Mouse (Mus musculus) hindbrain, embryonic 15.5 days (tissue): ENCODE measurements around the gene Rph3a. TPM values are rescaled to one million over a fixed set of nuclear protein-coding genes. Genes with fewer than 3 reads are reported as not detected.

Source experiments
- ATAC-seq: fragments of 200-750 bp; cut with Nextera tagmentation; 2 replicates; pipeline ENCODE4 v1.8.0; 2017; ENCODE audit warnings: low read depth, moderate number of reproducible peaks, moderate TSS enrichment; ENCODE audit not compliant: low FRiP score
- H3K27ac ChIP-seq: fragments of 300-500 bp; sonication (generic); replicated peaks from 2 replicates; pipeline ENCODE4 v1.5.1; 2015; ENCODE audit warnings: mild to moderate bottlenecking, inconsistent platforms
- H3K27me3 ChIP-seq: fragments of 300-500 bp; sonication (generic); 2 replicates; pipeline ENCODE4 v1.6.1; 2015; ENCODE audit warnings: control low read depth, inconsistent platforms
- H3K36me3 ChIP-seq: fragments of 300-500 bp; sonication (generic); 2 replicates; pipeline ENCODE4 v1.6.1; 2015; ENCODE audit warnings: control low read depth, inconsistent platforms
- H3K4me1 ChIP-seq: fragments of 300-500 bp; sonication (generic); replicated peaks from 2 replicates; pipeline ENCODE4 v1.6.1; 2015; ENCODE audit warnings: control low read depth, inconsistent platforms
- H3K4me2 ChIP-seq: fragments of 300-500 bp; sonication (generic); 2 replicates; pipeline ENCODE4 v1.6.1; 2015; ENCODE audit warnings: moderate library complexity, mild to moderate bottlenecking, inconsistent platforms
- H3K4me3 ChIP-seq: fragments of 300-500 bp; sonication (generic); 2 replicates; pipeline ENCODE4 v1.5.1; 2015; ENCODE audit warnings: mild to moderate bottlenecking, inconsistent platforms
- H3K9ac ChIP-seq: fragments of 300-500 bp; sonication (generic); 2 replicates; pipeline ENCODE4 v1.6.1; 2015; ENCODE audit warnings: inconsistent platforms
- H3K9me3 ChIP-seq: fragments of 300-500 bp; sonication (generic); 2 replicates; pipeline ENCODE4 v1.6.1; 2016; ENCODE audit warnings: control low read depth, inconsistent platforms
- WGBS: fragments of 180-500 bp; shearing (Covaris S2); methylation state at CpG from one replicate; pipeline ENCODE4 v1.1.7; 2015; 5-methylcytosine and 5-hydroxymethylcytosine counted together
- polyA plus RNA-seq: library from polyadenylated mRNA; unstranded; fragments of >200 nt; fragmentation: Nextera tagmentation; extraction: Ambion mirVana; gene quantifications from 2 replicates; pipeline ENCODE4 v1.2.1, GENCODE M21; 2015

The Rph3a gene
- polyA plus RNA-seq, result 30.9 and 31.9 TPM in 2 replicates

DNA sequence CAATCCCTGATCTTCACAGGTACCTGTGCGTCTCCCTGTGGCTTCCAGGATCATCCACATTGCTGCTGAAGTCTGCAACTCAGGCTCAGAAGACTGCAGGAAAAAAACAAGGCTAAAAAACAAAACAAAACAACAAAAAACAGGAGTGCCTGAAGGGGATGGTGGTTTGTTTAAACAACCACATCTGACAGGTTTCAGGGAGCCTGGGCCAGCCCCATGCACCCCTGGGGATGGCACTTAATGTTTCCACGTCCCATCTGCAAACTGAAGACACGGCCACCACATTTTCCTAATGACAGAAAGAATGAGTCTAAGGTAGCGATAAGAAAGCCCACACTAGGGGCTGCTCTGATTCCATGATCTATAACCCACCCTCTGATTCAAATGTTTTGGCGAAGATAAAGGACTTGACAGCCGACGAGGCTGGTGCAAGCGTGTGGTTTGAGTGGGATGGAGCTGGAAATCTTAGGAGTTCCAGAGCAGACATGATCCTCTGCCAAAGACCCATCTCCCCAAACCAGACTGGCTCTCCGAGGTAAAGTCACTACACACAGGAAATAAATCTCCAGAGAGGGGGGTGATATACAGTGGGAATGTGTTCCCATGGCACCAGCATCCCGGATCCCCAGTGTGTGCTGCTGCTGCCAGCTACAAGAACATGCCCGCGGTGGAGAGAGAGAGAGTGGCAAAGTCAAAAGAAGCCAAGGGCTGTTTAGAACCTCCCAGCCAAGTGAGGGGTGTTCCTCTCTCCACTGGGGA, at the start of gene Rph3a:
Rph3a (minus strand) TSS at position 282 of the 759 bp plus-strand sequence.
- H3K4me2 ChIP-seq, result peak within 1 kb of the TSS; percentile 64

DNA sequence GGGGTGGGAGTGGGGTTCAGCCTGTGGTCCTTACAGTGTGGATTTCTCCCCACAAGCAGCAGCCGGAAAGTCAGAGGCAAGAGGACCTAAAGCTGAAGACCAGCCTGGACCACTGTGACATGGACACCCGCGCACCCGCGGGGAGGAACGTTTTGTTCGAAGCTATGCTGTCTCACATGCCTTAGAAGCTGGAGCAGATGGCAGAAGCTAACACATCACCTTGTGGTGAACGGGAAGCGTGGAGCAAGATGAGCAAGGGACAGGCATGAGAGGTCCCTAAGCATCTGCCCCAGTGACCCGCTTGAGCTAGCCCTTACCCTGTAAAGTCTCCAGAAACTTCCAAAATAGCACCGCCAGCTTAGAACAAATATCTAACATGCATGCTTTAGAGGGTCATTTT, 48.4 kb upstream of the Rph3a start:
- peaks cover 8% of the 10 kb centered on the region for H3K4me1 ChIP-seq
- no peak overlapping the region for H3K4me3 ChIP-seq
- 91% methylated on average over 11 of the region's 11 CpGs for WGBS
- no peaks in the 10 kb centered on the region for H3K27me3 ChIP-seq
- no peak overlapping the region for H3K4me2 ChIP-seq
- no peak overlapping the region for H3K9ac ChIP-seq
- no peak overlapping the region for H3K27ac ChIP-seq
- H3K36me3 ChIP-seq, result no peaks in the 10 kb centered on the region
- no peaks in the 10 kb centered on the region for H3K9me3 ChIP-seq
- no peak for ATAC-seq

More for the DNA sequence above, at the start of gene Rph3a:
- Histone ChIP-seq H3K27ac (peak within 1 kb of the TSS; percentile 66), H3K4me3 (peak within 1 kb of the TSS; percentile 41), H3K9me3 (no peaks in the 10 kb centered on the region), H3K36me3 (no peaks in the 10 kb centered on the region), H3K9ac (peak within 1 kb of the TSS; percentile 45), H3K27me3 (no peaks in the 10 kb centered on the region), H3K4me1 (peaks cover 52% of the 10 kb centered on the region)
- WGBS, result 44% methylated on average over 12 of the region's 12 CpGs
- ATAC-seq, result no peak

DNA sequence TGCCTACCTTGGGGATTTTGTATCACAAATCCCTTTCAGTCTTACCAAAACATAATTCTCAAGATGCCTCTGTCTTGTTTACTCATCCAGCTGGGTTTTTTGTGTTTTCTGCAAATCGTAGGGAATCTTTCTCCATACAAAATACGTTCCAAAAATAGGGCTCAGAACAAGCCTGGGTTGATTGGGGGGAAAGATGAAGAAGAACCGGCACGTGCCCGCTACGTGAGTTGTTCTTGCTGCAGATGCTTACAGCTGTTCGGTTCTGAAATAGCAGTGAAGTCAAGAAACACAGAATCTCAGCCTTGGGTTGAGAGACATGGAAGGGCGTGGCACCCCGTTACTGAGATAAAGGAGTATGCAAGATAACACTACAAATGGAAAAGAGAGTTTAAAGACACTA, 44.0 kb upstream of the Rph3a start:
- Histone ChIP-seq H3K27ac (no peak overlapping the region), H3K36me3 (no peaks in the 10 kb centered on the region), H3K4me3 (no peak overlapping the region), H3K4me2 (no peak overlapping the region), H3K27me3 (no peaks in the 10 kb centered on the region), H3K4me1 (no peaks in the 10 kb centered on the region), H3K9ac (no peak overlapping the region), H3K9me3 (no peaks in the 10 kb centered on the region)
- ATAC-seq, result no peak
- WGBS, result 86% methylated on average over 9 of the region's 9 CpGs

DNA sequence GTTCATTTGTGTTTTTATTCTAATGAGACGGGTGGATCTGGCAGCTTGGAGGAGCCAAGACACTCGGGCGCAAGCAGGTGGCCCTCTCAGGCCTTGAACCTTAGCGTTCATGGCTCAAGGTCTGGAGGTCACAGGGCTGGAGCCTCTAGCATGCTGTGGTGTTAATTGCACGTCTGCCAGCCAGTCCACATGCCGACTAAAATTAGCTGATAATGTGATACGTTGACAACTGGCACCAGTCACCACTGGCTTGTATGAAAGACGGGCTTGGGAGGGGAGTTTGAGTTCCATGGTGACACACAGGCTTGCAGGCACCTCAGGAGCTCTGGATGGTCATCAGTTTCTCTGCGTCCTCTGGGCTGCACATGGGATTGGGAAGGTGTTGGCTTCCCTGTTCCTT, 31.9 kb upstream of the Rph3a start:
- H3K27ac ChIP-seq, result no peak overlapping the region
- H3K9ac ChIP-seq, result no peak overlapping the region
- no peaks in the 10 kb centered on the region for H3K27me3 ChIP-seq
- H3K4me2 ChIP-seq, result no peak overlapping the region
- H3K9me3 ChIP-seq, result no peaks in the 10 kb centered on the region
- 74% methylated on average over 9 of the region's 9 CpGs for WGBS
- ATAC-seq, result no peak
- H3K36me3 ChIP-seq, result no peaks in the 10 kb centered on the region
- H3K4me1 ChIP-seq, result peaks cover 15% of the 10 kb centered on the region
- no peak overlapping the region for H3K4me3 ChIP-seq

DNA sequence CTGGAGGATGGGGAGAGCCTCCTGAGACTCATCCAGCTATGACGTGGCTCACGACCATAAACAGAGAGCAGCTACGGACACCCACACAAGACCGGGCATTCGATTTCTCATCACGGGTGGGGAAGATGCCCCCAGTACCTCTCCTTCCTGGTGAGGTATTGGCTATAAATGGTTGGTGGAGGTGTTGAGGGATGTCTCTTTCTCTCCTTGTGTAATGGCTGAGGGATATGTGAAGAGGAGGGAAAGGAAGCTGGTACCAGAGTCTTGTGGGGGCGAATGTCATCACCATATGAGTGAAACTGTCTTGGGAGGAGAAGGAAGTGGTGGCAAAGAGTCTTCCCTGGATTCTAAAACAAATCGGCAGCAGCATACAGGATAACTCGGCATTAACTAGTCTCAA, 29.6 kb upstream of the Rph3a start:
- Histone ChIP-seq H3K4me2 (no peak overlapping the region), H3K27ac (no peak overlapping the region), H3K4me1 (0 out of 2 replicates have a peak, but pooled peaks cover under 1% of the 10 kb centered on the region), H3K27me3 (no peaks in the 10 kb centered on the region), H3K4me3 (no peak overlapping the region), H3K9ac (no peak overlapping the region), H3K9me3 (no peaks in the 10 kb centered on the region), H3K36me3 (no peaks in the 10 kb centered on the region)
- no peak for ATAC-seq
- WGBS, result 85% methylated on average over 9 of the region's 9 CpGs

DNA sequence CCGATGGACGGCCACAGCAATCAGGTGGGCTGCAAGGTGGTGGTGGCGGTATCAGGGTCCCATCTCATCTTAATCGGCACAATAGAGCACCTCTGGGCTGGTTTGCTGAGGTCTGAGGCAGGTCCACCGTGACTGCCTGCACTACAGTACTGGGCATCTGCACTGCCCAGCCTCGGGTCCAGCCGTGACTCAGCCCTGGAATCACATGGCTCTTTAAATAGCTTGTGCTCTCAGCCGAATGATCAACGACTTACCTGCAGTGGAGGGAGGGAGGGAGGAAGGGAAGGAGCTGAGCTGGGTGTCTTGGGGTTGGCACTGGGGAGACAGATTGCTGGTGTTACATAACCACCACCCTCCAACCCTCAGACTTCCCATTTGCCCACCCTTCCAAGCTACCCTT, 20.3 kb upstream of the Rph3a start:
- no peak for ATAC-seq
- 75% methylated on average over 9 of the region's 9 CpGs for WGBS
- H3K4me3 ChIP-seq, result no peak overlapping the region
- H3K4me2 ChIP-seq, result no peak overlapping the region
- H3K4me1 ChIP-seq, result peaks cover 17% of the 10 kb centered on the region
- H3K27ac ChIP-seq, result no peak overlapping the region
- no peaks in the 10 kb centered on the region for H3K36me3 ChIP-seq
- H3K27me3 ChIP-seq, result no peaks in the 10 kb centered on the region
- H3K9me3 ChIP-seq, result no peaks in the 10 kb centered on the region
- H3K9ac ChIP-seq, result no peak overlapping the region

DNA sequence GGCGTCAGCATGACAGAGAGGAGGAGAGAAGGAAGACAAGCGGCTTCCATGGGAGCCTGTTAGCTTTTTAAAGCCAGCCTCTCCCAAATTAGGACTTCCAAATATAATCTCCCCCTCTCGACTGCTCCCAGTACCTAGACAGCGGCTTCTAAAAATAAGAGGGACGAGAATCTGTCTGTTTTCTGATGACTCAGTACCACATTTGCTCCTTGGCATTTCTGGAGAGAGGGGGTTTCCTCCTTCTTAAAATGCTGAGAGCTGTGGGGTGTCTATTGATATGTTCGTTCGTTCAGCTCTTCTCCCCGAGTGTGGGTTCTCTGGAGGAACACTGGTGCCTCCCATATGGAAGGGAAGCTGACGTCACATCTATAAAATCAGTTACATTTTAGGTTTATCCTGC, 9.6 kb upstream of the Rph3a start:
- no peak for ATAC-seq

DNA sequence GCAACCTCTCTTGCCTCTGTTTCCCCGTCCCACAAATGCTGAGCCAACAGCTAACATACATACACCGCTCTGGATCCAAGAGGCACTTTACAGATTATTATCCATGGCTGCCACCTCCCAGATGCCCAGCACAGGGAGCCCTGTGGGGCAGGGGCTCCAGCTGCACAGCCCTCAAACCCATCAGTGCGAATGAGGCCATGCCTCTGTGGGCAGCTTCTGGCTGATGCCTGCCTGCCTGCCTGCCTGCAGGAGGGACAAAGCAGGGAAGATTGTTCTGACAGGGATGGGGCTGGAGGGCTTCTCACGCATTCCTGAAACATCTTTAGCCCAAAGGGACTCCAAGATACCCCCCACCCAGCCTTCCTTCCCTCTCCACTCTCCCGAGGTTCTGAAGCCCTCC, 7.8 kb upstream of the Rph3a start:
- no peak for ATAC-seq
- Histone ChIP-seq H3K27ac (no peak overlapping the region), H3K27me3 (no peaks in the 10 kb centered on the region), H3K4me2 (no peak overlapping the region), H3K4me3 (no peak overlapping the region), H3K4me1 (peaks cover 8% of the 10 kb centered on the region), H3K9me3 (no peaks in the 10 kb centered on the region), H3K36me3 (no peaks in the 10 kb centered on the region), H3K9ac (no peak overlapping the region)
- 56% methylated on average over 5 of the region's 5 CpGs for WGBS

More for the DNA sequence above, 9.6 kb upstream of the Rph3a start:
- WGBS, result 79% methylated on average over 9 of the region's 9 CpGs
- no peaks in the 10 kb centered on the region for H3K9me3 ChIP-seq
- no peak overlapping the region for H3K9ac ChIP-seq
- H3K27ac ChIP-seq, result no peak overlapping the region
- no peaks in the 10 kb centered on the region for H3K36me3 ChIP-seq
- H3K27me3 ChIP-seq, result no peaks in the 10 kb centered on the region
- no peak overlapping the region for H3K4me2 ChIP-seq
- H3K4me1 ChIP-seq, result peaks cover 4% of the 10 kb centered on the region
- no peak overlapping the region for H3K4me3 ChIP-seq

DNA sequence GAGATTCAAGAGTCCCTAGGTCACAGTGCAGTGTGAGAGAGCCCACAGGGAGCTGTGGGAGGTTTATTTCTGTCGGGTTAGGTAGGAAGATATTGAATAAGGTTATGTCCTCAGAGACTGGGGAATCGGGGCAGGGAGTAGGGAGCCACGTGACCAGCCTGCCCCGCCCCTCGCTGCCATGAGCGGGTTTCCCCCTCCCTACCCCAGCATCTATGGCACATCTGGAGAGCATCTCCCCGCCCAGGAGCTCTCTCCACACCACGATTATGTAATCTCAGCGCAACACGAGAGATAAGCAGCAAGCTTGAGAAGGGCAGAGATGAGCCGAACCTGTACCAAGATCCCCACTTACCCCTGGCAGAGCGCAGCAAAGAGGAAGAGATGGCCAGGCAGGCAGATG, 6.5 kb upstream of the Rph3a start:
- no peaks in the 10 kb centered on the region for H3K9me3 ChIP-seq
- H3K4me1 ChIP-seq, result peaks cover 8% of the 10 kb centered on the region
- ATAC-seq, result no peak
- H3K36me3 ChIP-seq, result no peaks in the 10 kb centered on the region
- 25% methylated on average over 12 of the region's 12 CpGs for WGBS
- no peaks in the 10 kb centered on the region for H3K27me3 ChIP-seq
- H3K4me3 ChIP-seq, result no peak overlapping the region
- no peak overlapping the region for H3K27ac ChIP-seq
- H3K4me2 ChIP-seq, result no peak overlapping the region
- no peak overlapping the region for H3K9ac ChIP-seq

DNA sequence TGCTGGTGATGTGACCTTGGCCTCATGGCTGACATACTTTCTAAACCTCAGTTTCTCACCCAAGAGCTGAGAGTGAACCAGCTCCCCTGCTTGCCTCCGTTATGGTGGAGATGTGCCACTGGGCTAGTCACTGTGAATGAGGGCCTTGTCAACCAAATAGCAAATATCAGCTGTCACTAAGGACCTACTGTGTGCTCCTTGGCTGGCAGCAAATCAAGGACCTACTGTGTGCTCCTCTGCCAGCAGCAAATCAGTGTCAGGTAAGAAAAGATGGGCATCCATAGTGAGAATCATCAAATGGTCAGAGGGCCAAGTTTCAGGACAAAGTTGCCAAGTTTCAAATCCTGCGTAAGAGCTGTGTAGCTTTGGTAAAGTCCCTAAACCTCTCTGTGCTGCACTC, 4.6 kb upstream of the Rph3a start:
- no peak overlapping the region for H3K4me3 ChIP-seq
- no peaks in the 10 kb centered on the region for H3K36me3 ChIP-seq
- H3K9me3 ChIP-seq, result no peaks in the 10 kb centered on the region
- H3K4me2 ChIP-seq, result no peak overlapping the region
- peaks cover 18% of the 10 kb centered on the region for H3K4me1 ChIP-seq
- H3K9ac ChIP-seq, result no peak overlapping the region
- no peak for ATAC-seq
- WGBS, result 72% methylated on average over 2 of the region's 2 CpGs
- H3K27ac ChIP-seq, result no peak overlapping the region
- no peaks in the 10 kb centered on the region for H3K27me3 ChIP-seq

DNA sequence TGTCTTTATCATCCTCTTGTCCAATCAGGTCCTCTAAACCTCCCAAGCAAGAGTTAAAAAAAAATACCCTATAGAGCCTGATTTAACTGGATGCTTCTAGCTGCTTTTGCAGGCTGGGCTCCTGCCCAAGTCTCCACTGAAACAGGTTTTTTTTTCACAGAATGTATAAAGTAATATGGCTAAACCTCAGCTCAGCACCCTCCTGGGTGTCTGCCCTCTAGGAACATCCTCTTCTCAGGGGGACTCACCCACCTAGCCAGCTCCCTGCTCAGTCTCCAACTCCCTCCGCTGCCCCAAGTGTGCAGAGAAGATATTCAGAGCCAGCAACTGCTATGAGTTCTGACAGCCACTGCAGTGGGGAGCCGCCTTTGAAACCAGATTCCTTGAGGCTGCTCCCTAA, 2.1 kb upstream of the Rph3a start:
- 16% methylated on average over 2 of the region's 2 CpGs for WGBS
- no peak for ATAC-seq

DNA sequence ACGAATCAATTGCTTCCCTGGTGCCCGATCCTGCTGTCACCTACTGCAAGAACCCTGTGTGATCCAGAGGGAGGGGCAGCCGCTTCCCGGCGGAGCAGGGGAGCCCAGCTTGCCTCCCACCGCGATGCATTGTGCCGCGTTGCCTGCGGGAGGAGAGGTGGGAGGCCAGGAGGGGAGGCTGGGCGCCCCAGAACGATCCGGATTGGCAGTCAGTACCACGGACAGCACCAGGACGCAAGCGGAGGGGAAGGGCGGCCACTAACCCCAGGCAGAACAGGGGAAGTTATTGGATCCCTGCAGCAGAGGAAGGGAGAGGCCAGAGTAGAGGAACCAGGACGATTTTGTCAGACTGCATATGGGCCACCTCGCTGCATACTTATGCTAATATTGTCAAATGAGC, 486 bp downstream of the Rph3a start:
- H3K4me2 ChIP-seq, result peak overlapping the region; percentile 64
- H3K27me3 ChIP-seq, result no peaks in the 10 kb centered on the region
- peak; percentile 75 for ATAC-seq
- no peaks in the 10 kb centered on the region for H3K36me3 ChIP-seq
- WGBS, result 0% methylated on average over 19 of the region's 19 CpGs
- peak overlapping the region; percentile 41 for H3K4me3 ChIP-seq
- no peaks in the 10 kb centered on the region for H3K9me3 ChIP-seq
- peak overlapping the region; percentile 45 for H3K9ac ChIP-seq
- H3K27ac ChIP-seq, result peak overlapping the region; percentile 66
- peaks cover 55% of the 10 kb centered on the region for H3K4me1 ChIP-seq

More for the DNA sequence above, 2.1 kb upstream of the Rph3a start:
- Histone ChIP-seq H3K27me3 (no peaks in the 10 kb centered on the region), H3K9ac (no peak overlapping the region), H3K27ac (no peak overlapping the region), H3K9me3 (no peaks in the 10 kb centered on the region), H3K4me2 (no peak overlapping the region), H3K4me1 (peaks cover 43% of the 10 kb centered on the region), H3K4me3 (no peak overlapping the region), H3K36me3 (no peaks in the 10 kb centered on the region)
